Mouse (Mus musculus): ENCODE measurements at regions not wholly inside any gene's neighbourhood (a gene's known extent, or its start where the extent isn't known, plus 50 kb on each side); places are given as distances from the start of the nearest gene placed in this dataset.

GRCm38 (mm10) chr16:31603185-31603584 is 60.1 kb upstream of the Dlg1 start:
- no peak for DNase-seq

DNA sequence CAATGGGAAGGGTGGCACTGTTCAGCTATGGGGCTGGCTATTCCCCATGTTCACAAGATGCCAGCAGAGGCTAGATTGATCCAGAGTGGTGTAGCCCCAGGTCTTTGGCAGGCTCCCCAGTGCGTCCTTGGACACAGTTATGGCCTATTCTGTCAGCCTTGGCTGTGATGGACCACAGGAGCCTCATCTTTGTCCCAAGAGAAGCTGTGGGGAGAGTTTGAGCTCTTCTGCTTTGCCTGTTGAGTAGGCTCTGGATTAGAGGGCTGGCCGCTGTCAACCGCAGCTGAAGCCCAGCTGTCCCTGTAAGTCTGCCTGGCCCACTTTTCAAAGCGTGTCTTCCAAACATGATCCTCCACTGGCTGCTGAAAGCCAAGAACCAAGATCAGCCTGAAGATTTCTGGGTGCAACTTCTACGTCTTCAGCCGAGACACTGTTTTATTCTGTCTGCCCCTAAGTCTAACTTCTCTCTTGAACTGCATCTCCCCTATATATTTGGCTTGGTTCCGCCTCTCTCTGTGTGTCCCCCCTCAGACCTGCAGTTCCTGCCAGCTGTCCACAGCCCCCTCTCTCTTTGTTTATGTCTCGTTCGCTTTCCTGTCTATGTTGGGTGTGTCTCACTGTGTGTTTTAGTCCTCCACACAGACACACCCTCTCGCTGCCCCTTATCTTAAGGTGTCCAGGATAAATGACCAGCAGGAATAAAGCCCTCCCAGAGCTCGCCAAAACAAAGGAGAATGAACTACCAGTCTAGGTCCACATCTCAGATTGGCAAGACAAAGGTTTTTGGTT is 56.7 kb upstream of the Dlg1 start:
- peak in 1 of 2 experiments; percentile 6 for DNase-seq

- DNase-seq = peak in 1 of 2 experiments; percentile 13
Measured at GRCm38 (mm10) chr16:31608964-31609363, 54.3 kb upstream of the Dlg1 start.

DNA sequence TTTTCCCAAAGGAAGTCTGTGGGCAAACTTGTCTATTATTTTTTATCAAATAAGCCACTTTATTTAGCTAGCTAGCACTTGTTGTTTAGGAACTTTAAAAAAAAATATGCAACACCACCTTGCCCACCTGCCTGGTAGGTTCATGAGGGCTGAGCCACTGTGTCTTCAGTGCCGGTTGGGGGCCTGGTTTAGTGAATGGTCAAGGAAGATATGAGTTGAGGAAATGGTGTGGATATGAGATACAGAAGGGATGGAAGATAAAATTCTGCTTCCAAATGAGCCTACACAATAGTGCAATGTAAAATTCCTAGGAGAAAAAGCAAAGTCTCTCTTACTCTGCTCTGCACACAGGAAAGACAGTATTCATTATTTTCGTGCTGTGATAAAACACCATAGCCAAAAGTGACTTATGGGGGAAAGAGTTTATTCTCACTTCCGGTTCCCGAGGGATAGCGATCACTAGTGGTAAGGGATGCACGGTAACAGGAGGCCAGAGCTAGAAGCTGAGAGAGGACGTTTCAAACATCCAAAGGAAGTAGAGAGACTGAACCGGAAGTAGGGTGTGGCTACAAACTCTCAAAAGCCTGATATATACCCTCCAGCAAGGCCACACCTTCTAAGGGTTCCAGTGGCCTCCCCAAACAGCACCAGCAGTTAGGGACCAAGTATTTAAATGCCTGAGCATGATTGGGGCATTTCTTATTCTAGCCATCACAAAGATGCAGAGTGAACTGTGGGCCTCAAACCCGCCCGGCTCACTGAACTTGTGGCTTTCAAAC is 53.7 kb upstream of the Dlg1 start:
- no peak for DNase-seq

Measured in kidney, adult 8-10 months (tissue).